Mouse (Mus musculus) kidney, postnatal 0 days (tissue): ENCODE data around the gene Akap14. TPM values are rescaled to one million over a fixed set of nuclear protein-coding genes. Genes with fewer than 3 reads are reported as not detected.
"Not testable (repeated sequence)": the region's sequence is repeated elsewhere in the genome, so short reads cannot be mapped to it uniquely, and the experiment has no call there.

Experiments used
- ATAC-seq: fragments of 200-750 bp; cut with Nextera tagmentation; replicated peaks from 2 replicates; pipeline ENCODE4 v1.8.0; 2017; ENCODE audit warnings: low read depth, moderate number of reproducible peaks, moderate TSS enrichment, moderate library complexity; ENCODE audit not compliant: low FRiP score
- DNase-seq: peaks from one replicate; pipeline ENCODE4 v3.0.0-alpha.2; 2016; ENCODE audit warnings: low spot score
- H3K27ac ChIP-seq: fragments of 300-500 bp; sonication (generic); 2 replicates; pipeline ENCODE4 v1.5.1; 2014; ENCODE audit warnings: mild to moderate bottlenecking
- H3K27me3 ChIP-seq: fragments of 300-500 bp; sonication (generic); 2 replicates; pipeline ENCODE4 v1.6.1; 2014; ENCODE audit warnings: low read length, mixed read lengths; ENCODE audit not compliant: insufficient read depth
- H3K36me3 ChIP-seq: fragments of 300-500 bp; sonication (generic); 2 replicates; pipeline ENCODE4 v1.6.1; 2014; ENCODE audit warnings: low read length, mixed read lengths; ENCODE audit not compliant: insufficient read depth
- H3K4me1 ChIP-seq: fragments of 300-500 bp; sonication (generic); replicated peaks from 2 replicates; pipeline ENCODE4 v1.6.1; 2014; ENCODE audit warnings: antibody characterized with exemption, low read length, mixed read lengths; ENCODE audit not compliant: insufficient read depth
- H3K4me2 ChIP-seq: fragments of 300-500 bp; sonication (generic); 2 replicates; pipeline ENCODE4 v1.6.1; 2014; ENCODE audit warnings: mild to moderate bottlenecking, low read length, moderate library complexity, mixed read lengths
- H3K4me3 ChIP-seq: fragments of 300-500 bp; sonication (generic); replicated peaks from 2 replicates; pipeline ENCODE4 v1.5.1; 2014; ENCODE audit warnings: low read depth, low read length
- H3K9ac ChIP-seq: fragments of 300-500 bp; sonication (generic); 2 replicates; pipeline ENCODE4 v1.6.1; 2014; ENCODE audit warnings: low read depth, low read length
- H3K9me3 ChIP-seq: fragments of 300-500 bp; sonication (generic); replicated peaks from 2 replicates; pipeline ENCODE4 v1.6.1; 2016; ENCODE audit warnings: low read length, inconsistent platforms, mixed read lengths
- CTCF ChIP-seq: IDR thresholded peaks from 2 replicates; pipeline ENCODE4 v1.5.1; 2016; ENCODE audit warnings: antibody characterized with exemption, low read depth, mild to moderate bottlenecking, moderate library complexity
- WGBS: fragments of 180-500 bp; shearing (Covaris S2); extraction: QIAGEN DNeasy Blood & Tissue Kit; methylation state at CpG from one replicate; pipeline ENCODE4 v1.1.7; 2014; 5-methylcytosine and 5-hydroxymethylcytosine counted together
- polyA plus RNA-seq: library from polyadenylated mRNA; unstranded; fragments of >200 nt; fragmentation: Nextera tagmentation; extraction: Ambion mirVana; gene quantifications from 2 replicates; pipeline ENCODE4 v1.2.1, GENCODE M21; 2015

Gene Akap14
- not detected in 2 replicates for polyA plus RNA-seq

DNA sequence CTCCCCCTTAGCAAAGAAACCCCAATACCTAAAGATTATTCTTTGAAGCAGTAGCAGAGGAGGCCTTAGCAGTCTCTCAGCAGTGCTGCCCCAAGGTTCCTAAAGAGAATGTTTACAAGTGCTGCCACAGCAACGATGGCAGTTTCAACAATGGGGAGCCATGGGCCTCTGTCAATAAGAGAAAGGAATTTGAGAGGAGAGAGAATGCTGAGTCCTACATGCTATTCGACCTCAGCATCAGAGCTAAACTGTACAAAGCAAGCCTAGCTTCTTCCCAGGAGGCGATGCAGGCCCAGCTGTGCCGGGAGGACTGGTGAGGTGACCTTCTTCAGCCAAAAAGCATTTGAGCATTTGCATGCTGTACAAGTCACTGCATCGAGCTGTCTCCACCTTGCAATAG is at the start of gene Akap14:
Gene Akap14 (minus strand): TSS at position 101 of the 400 bp plus-strand sequence.
- ATAC-seq (no peak), DNase-seq (no peak)
- Histone ChIP-seq H3K27me3 (no peaks in the 10 kb centered on the region), H3K36me3 (no peaks in the 10 kb centered on the region), H3K4me2 (no peak within 1 kb of the TSS), H3K4me1 (no peaks in the 10 kb centered on the region), H3K4me3 (no peak within 1 kb of the TSS), H3K27ac (no peak within 1 kb of the TSS), H3K9ac (no peak within 1 kb of the TSS), H3K9me3 (no peaks in the 10 kb centered on the region)
- WGBS: 56% methylated on average over 5 of the region's 5 CpGs
- TF ChIP-seq CTCF: no peak

- H3K4me3 ChIP-seq: no peak within 1 kb of the TSS
- DNase-seq (no peak), ATAC-seq (no peak)
- H3K27ac ChIP-seq: no peak within 1 kb of the TSS
- no peaks in the 10 kb centered on the region for H3K36me3 ChIP-seq
- TF ChIP-seq CTCF: no peak
- H3K27me3 ChIP-seq: no peaks in the 10 kb centered on the region
- WGBS: 85% methylated on average over 10 of the region's 10 CpGs
- H3K4me2 ChIP-seq: no peak within 1 kb of the TSS
- H3K9me3 ChIP-seq: no peaks in the 10 kb centered on the region
- H3K9ac ChIP-seq: no peak within 1 kb of the TSS
- H3K4me1 ChIP-seq: no peaks in the 10 kb centered on the region
Observed at GRCm38 (mm10) chrX:37210941-37211340, 42.3 kb upstream of the Akap14 start, which contains the start of gene Gm9. Gene Gm9, minus strand, starts transcription at chrX:37211041.

DNA sequence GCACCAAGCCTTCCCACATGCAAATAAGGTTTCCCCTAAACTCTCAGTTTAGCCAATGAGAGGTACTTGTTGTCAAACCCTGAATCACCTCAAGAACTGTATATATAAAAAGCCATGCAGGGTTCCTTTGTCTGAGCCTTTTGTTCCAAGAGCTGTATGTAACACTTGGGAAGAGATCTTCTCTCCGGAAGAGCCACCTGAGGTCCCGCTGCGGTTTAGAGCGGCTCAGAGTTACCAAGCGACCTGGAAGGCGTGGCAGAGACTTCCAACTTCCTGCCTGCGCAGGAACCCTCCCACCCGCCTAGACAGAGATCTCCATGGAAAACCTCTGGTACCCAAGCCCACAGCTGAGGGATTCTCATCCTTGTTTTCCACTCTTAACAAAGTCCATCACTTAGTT is 30.0 kb upstream of the Akap14 start:
- H3K4me1 ChIP-seq: no peaks in the 10 kb centered on the region
- no peak for TF ChIP-seq CTCF
- no peak overlapping the region for H3K9ac ChIP-seq
- no peaks in the 10 kb centered on the region for H3K27me3 ChIP-seq
- no peak for DNase-seq
- WGBS: 66% methylated on average over 8 of the region's 8 CpGs
- H3K27ac ChIP-seq: no peak overlapping the region
- H3K4me3 ChIP-seq: no peak overlapping the region
- H3K36me3 ChIP-seq: no peaks in the 10 kb centered on the region
- ATAC-seq: no peak
- no peak overlapping the region for H3K4me2 ChIP-seq
- no peaks in the 10 kb centered on the region for H3K9me3 ChIP-seq

- Histone ChIP-seq H3K4me2 (peak overlapping the region; percentile 68), H3K4me3 (peak overlapping the region; percentile 50), H3K27me3 (no peaks in the 10 kb centered on the region), H3K9ac (peak overlapping the region; percentile 55), H3K36me3 (no peaks in the 10 kb centered on the region), H3K4me1 (no peaks in the 10 kb centered on the region), H3K9me3 (no peaks in the 10 kb centered on the region), H3K27ac (no peak overlapping the region)
- TF ChIP-seq CTCF: no peak
- WGBS: 33% methylated on average over 28 of the region's 28 CpGs
- peak; percentile 4; the same call in 1 of the 2 replicates for ATAC-seq
- DNase-seq: peak; percentile 2
Observed at GRCm38 (mm10) chrX:37191744-37192379, 23.2 kb upstream of the Akap14 start.

DNA sequence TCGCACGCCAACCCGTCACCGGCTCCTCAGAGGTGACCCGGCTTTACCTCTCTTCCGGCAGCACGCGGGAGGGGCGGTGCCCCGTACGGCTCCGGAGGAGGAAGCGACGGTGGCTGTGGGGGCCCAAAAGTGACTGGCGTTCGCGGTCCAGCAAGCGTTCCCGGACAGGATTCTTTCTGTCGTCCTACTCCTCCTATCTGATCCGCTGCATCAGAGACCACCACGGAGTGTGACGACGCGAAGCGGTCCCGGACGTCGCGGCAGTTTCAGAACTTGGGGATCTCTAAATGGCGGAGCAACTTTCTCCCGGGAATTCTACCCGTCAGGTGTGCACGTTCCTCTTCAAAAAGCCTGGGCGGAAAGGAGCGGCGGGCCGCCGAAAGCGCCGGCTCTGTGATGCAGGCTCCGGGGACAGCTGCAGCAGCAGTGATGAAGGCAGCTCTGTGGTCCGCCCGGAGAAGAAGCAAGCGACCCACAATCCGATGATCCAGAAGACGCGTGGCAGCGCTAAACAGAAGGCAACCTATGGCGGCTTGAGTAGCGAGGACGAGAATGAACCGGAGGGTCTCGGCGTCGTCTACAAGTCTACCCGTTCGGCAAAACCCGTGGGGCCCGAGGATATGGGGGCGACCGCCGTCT is 22.6 kb upstream of the Akap14 start, which contains the start of the genes Ndufa1 and Rnf113a1:
Gene Ndufa1 (minus strand): TSS at position 59 of the 639 bp plus-strand sequence.
Gene Rnf113a1 (plus strand): TSS at position 141 of the 639 bp plus-strand sequence.
- H3K9me3 ChIP-seq: no peaks in the 10 kb centered on the region
- WGBS: 20% methylated on average over 63 of the region's 63 CpGs
- no peaks in the 10 kb centered on the region for H3K36me3 ChIP-seq
- peak within 1 kb of the TSS; percentile 68 for H3K4me2 ChIP-seq
- no peaks in the 10 kb centered on the region for H3K27me3 ChIP-seq
- DNase-seq: peak; percentile 82
- no peaks in the 10 kb centered on the region for H3K4me1 ChIP-seq
- peak within 1 kb of the TSS; percentile 55 for H3K9ac ChIP-seq
- H3K27ac ChIP-seq: peak within 1 kb of the TSS; percentile 57
- TF ChIP-seq CTCF: no peak
- H3K4me3 ChIP-seq: peak within 1 kb of the TSS; percentile 50
- ATAC-seq: peak; percentile 94

GRCm38 (mm10) chrX:37190755-37191104 is 22.1 kb upstream of the Akap14 start:
- no peak for TF ChIP-seq CTCF
- ATAC-seq (peak; percentile 61), DNase-seq (peak; percentile 18)
- no peak overlapping the region for H3K27ac ChIP-seq
- 37% methylated on average over 20 of the region's 20 CpGs for WGBS
- H3K36me3 ChIP-seq: no peaks in the 10 kb centered on the region
- H3K4me1 ChIP-seq: no peaks in the 10 kb centered on the region
- H3K9me3 ChIP-seq: no peaks in the 10 kb centered on the region
- peak overlapping the region; percentile 50 for H3K4me3 ChIP-seq
- H3K4me2 ChIP-seq: peak overlapping the region; percentile 68
- H3K9ac ChIP-seq: peak overlapping the region; percentile 55
- no peaks in the 10 kb centered on the region for H3K27me3 ChIP-seq

DNA sequence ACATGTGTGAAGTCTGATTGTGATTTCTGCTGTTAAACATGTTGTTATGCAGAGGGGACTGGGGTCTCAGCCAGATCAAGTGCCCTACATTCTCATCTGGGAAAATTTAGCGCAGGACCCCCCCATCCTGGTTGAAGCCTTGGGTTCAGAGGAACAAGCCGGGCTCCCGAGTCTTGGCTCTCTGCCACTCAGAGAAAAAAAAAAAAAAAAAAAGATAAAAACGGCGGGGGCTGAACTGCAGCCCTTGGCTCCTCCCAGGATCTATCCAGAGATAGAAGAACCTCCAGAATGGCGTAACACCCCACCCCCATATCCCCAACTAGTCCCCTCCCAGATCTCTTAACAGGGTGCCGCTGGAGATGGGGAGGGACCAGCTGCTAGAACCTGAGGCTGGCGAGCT is 15.8 kb upstream of the Akap14 start:
- ATAC-seq, DNase-seq, H3K9me3 ChIP-seq, H3K9ac ChIP-seq, H3K36me3 ChIP-seq, H3K4me1 ChIP-seq, H3K4me3 ChIP-seq, H3K27ac ChIP-seq, H3K27me3 ChIP-seq, H3K4me2 ChIP-seq: not testable (repeated sequence)
- WGBS: 69% methylated on average over 8 of the region's 8 CpGs
